Mouse (Mus musculus) lung, adult 2 months (tissue): Measurements from ENCODE around the gene Foxp1. TPM values are rescaled to one million over a fixed set of nuclear protein-coding genes. Genes with fewer than 3 reads are reported as not detected.

Source experiments
- DNase-seq: peaks from one replicate; pipeline ENCODE4 v3.0.0; 2022
- H3K4me1 ChIP-seq: fragments of 200-500 bp; 2 replicates; pipeline ENCODE4 v1.6.1; 2011; ENCODE audit warnings: low read length; ENCODE audit not compliant: control insufficient read depth, insufficient read depth
- H3K4me3 ChIP-seq: fragments of 200-500 bp; replicated peaks from 2 replicates; pipeline ENCODE3; 2011; ENCODE audit warnings: low read depth, mild to moderate bottlenecking, control low read depth, low read length; ENCODE audit errors: extremely low read depth
- CTCF ChIP-seq: fragments of 200-500 bp; IDR thresholded peaks from 2 replicates; pipeline ENCODE4 v1.5.1; 2011; ENCODE audit warnings: mild to moderate bottlenecking, low read length, control low read depth; ENCODE audit not compliant: insufficient read depth
- POLR2A ChIP-seq: fragments of 200-500 bp; IDR thresholded peaks from 2 replicates; pipeline ENCODE4 v1.6.1; 2011; ENCODE audit warnings: low read depth, mild to moderate bottlenecking, control low read depth, low read length, borderline replicate concordance; ENCODE audit errors: extremely low read depth
- WGBS: fragments of 180-500 bp; shearing (Covaris S2); methylation state at CpG from one replicate; pipeline ENCODE4 v1.1.7; 2018; 5-methylcytosine and 5-hydroxymethylcytosine counted together
- polyA plus RNA-seq: library from polyadenylated mRNA; depleted of rRNA; stranded (reverse); fragments of >200 nt; gene quantifications from 2 replicates; pipeline ENCODE4 v1.2.3, GENCODE M21; 2012

Gene Foxp1
- polyA plus RNA-seq, 1 experiment, result 135 TPM

DNA sequence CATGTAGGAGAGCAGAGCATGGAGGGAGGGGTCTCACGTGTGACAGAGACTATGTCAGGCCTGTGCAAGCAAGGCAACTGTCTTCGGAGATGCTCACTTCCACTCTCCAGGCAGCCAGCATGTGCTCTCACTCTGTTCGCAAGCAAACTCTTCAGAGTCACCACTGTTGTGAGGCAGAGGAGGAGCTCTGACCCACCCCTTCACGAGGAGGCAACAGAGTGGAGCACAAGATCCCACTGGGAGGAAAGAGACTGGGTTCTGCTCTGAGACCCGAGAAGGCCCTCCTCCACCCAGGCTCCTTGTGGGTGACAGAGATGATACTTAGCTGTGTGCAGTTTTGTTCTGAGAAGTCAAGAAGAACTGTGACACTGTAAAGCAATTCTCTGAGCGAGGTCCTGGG is 248.3 kb downstream of the Foxp1 start:
- Histone ChIP-seq H3K4me1 (peaks cover 11% of the 10 kb centered on the region), H3K4me3 (no peak overlapping the region)
- WGBS, result 67% methylated on average over 6 of the region's 6 CpGs
- TF ChIP-seq CTCF (no peak), POLR2A (no peak)
- no peak for DNase-seq

DNA sequence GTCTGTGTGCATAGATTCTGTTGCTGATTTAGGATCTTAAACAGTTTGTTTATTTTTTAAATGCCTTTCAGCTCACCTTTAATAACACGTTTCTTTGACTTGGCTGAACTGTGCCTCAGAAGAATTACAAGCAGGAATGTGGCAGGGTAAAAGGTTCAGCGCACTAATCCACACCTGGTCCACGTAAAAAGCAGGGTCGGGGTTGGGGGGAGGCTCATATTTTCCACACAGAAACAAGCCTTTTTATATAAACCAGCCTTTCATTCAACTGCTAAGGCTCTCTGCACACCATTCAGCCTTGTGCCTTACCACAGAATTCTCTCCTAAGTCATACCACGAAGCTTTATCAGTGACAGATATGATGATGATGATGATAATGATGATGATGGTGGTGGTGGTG is 249.3 kb downstream of the Foxp1 start:
- H3K4me1 ChIP-seq, result peaks cover 11% of the 10 kb centered on the region
- H3K4me3 ChIP-seq, result no peak overlapping the region
- 66% methylated on average over 5 of the region's 5 CpGs for WGBS
- no peak for DNase-seq
- TF ChIP-seq POLR2A (no peak), CTCF (no peak)

DNA sequence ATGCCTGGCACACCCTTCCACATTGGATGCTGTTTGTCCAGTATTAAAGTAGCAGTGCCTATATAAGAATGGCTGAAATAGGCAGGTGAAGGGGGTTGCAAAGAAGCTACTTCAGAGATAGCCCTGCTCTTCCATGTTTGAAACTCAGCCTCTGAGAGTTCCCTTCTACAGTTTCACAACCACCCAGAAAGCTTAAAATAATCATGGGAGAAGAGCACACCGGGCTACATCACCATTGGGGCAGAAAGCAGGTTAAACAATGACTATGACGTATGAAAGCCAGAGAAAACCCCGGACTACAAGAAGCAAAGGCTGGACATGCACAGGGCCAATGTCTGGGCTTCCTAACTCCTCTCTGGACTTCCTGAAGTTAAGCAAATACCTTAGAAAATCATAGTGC is 250.3 kb downstream of the Foxp1 start:
- 56% methylated on average over 3 of the region's 3 CpGs for WGBS
- Histone ChIP-seq H3K4me1 (peaks cover 11% of the 10 kb centered on the region), H3K4me3 (no peak overlapping the region)
- no peak for DNase-seq
- TF ChIP-seq CTCF (no peak), POLR2A (no peak)

DNA sequence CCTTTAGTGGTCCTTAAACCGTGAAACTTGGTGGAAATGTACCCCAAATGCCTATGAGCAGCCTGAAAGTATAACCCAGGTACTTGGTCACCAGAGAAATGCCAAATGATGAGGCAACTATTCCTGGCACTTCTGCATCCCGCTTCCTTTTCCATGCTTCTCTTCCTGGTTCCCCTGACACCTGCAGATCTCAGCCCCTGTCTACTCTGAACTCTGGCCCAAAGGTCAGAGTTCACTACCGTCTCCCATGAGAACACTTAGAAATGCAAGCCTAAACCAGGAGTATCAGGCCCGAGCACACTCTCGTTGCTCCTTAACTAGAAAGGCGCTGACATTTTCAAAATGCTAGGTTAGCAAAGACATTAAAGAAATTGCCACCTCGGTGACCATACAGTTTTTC is 250.8 kb downstream of the Foxp1 start:
- DNase-seq, result no peak
- WGBS, result 71% methylated on average over 7 of the region's 7 CpGs
- Histone ChIP-seq H3K4me3 (no peak overlapping the region), H3K4me1 (peaks cover 11% of the 10 kb centered on the region)
- TF ChIP-seq CTCF (no peak), POLR2A (no peak)

DNA sequence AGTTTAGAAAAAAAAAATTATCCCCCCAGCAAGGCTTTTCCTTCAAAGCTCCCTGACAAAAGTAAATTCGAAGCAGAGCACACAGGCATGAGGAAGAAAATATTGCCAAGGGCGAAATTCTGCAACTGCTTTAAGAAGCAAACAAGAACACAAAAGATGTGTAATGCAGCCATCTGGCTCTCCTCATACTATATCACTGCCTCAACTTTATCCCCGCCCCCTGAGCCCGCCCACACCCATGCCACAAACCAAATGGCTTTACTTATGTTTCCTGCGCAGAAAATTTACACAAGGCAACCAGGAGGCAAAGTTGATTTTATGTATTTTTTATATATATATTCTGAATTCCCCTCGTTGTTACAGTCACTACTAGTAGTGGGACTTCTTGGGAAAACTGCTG is 252.6 kb downstream of the Foxp1 start:
- WGBS, result 57% methylated on average over 6 of the region's 6 CpGs
- no peak overlapping the region for H3K4me3 ChIP-seq
- no peak for DNase-seq
- peaks cover 12% of the 10 kb centered on the region for H3K4me1 ChIP-seq
- TF ChIP-seq POLR2A (no peak), CTCF (no peak)

DNA sequence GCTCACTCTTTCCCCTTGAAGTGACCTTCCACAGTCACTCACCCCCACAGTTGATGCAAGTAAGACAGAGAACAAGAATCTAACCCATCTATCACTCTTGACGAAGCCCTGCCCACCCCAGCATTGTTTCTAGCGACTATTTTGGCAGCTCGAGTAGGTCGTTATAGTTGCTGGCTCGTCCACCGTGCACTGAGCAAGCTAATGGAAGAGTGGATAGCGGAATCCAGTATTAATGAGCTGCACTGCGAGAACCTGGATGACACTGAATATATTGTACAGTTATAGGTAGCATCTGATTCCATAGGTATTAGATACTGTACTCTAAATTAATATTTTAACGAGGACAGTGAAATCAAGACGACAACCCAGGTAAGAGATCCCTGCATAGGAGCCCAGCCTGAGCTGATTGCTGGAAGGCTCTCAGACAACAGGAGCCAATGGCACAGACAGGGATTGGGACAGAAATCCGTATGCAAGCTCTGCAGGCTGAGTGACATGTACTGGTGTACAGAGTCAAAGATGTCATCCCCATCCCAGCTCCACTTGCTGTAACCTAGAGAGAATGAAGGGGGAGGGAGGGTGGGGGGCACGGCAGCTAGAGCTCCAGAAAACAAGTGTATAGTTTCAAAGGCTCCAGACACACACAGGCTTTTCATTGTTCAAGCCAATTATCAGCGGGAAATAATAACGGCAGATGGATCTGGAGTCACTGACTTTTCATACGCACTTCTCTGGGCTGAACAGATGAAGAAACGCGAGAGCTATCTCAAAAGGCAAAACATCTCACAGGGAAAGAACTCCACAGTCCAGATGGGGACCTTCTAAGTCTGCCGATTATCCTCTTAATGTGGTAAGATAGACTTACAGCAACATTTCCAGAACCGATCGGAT is 254.1 kb downstream of the Foxp1 start:
- TF ChIP-seq POLR2A, result no peak
- no peak for TF ChIP-seq CTCF
- 66% methylated on average over 20 of the region's 20 CpGs for WGBS

DNA sequence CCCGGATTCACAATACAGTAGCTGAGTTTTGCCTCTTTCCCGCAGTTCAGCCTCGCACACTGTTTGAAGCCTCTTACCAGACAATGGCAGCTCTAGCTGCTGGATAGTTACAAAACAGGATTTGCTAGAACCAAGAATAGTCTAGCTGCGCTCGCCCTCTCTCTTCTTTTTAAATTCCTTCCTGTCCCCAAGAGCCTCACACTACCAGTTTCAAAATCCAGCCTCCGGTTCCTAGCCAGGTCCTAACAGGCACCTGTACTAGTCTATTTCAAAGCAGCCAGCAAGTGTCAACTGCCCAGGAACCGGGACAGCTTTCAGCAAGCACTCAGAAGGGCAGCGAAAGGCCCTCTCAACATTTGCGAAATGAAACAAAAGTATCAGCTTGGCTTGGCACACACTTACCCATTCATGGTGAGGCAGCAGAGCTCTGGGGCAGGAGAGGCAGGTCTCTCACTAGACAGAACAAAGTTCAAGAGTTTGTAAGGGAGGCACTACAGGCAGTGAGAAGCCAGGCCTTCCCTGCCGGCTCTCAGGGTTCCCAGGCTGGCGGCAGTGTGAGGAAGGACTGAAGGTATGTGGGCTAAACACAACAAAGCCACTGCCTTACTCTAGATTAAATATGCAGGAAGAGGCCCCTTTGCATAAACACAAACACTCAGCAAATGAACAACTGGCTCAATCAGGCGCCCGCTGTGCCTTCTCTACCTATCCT is 256.4 kb downstream of the Foxp1 start:
- peak overlapping the region; percentile 49 for H3K4me3 ChIP-seq
- DNase-seq, result peak; percentile 73
- H3K4me1 ChIP-seq, result peaks cover 15% of the 10 kb centered on the region
- TF ChIP-seq CTCF, result no peak
- TF ChIP-seq POLR2A, result 0 out of 2 replicates have a peak, but pooled peaks have one; percentile 8
- WGBS, result 17% methylated on average over 13 of the region's 13 CpGs

More for the DNA sequence above, 254.1 kb downstream of the Foxp1 start:
- DNase-seq, result no peak
- Histone ChIP-seq H3K4me3 (no peak overlapping the region), H3K4me1 (peaks cover 24% of the 10 kb centered on the region)

DNA sequence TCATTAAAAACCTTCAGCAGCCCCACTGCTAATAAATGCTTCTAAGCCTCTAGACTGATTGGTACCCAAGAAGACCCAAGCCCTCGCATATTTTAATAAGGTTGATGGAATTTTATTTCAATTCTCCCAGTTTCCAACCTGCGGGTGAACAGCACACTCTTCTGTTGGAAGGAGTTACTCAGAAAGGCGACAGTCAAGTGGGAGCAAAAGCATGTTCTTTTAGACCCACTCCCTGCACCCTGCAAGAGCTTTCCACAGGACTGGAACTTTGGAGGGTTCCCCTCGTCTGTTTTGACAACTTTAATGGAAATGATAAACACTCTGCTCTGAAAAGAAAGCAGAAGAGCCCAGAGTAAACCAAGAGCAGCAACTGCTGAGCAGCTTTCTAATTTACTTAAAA is 257.3 kb downstream of the Foxp1 start:
- DNase-seq, result no peak
- no peak overlapping the region for H3K4me3 ChIP-seq
- TF ChIP-seq POLR2A (no peak), CTCF (no peak)
- WGBS, result 44% methylated on average over 4 of the region's 4 CpGs
- peaks cover 17% of the 10 kb centered on the region for H3K4me1 ChIP-seq

DNA sequence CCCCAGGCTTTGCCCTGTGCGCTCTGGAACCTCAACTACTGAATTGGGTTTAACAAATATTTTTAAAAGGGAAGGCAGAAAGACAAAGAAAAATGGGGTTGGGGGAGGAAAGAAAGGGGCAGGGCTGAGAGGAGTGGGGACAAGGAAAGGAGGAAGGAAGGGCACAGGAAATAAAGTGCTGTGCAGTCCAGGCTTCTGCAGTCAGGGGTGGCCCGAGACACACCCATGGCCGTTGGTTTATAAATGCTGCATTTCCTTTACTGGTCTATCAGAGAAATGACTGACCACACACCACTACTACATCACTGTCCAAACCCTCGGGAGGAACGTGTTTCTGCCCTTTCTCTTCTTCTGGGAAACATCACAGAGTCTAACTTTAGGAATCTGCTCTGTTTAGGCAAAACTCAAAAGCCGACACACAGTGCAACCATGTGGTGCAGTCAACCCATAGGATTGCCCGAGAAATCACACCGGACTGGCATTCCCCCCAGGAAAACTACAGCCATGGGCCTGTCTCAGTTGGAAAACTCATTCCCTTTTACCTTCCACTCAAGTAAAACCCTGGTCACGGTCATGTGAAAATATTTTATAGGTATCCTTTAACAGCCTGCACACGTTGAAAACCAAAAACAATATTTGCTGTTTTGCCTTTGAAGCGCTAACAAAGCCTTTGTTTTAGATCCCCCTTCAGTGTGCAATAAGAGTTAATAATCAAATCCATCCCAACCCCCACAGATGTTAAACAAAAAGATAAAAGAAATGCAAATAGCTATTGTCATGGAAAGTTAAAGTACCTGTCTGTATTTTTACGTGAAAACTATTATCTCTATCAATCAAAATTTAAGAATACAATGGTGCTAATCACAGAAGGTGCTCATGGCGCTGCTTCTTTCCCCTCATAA is 258.1 kb downstream of the Foxp1 start:
- H3K4me1 ChIP-seq, result peaks cover 17% of the 10 kb centered on the region
- H3K4me3 ChIP-seq, result peak overlapping the region; percentile 39
- 33% methylated on average over 13 of the region's 13 CpGs for WGBS
- no peak for TF ChIP-seq POLR2A
- DNase-seq, result no peak

DNA sequence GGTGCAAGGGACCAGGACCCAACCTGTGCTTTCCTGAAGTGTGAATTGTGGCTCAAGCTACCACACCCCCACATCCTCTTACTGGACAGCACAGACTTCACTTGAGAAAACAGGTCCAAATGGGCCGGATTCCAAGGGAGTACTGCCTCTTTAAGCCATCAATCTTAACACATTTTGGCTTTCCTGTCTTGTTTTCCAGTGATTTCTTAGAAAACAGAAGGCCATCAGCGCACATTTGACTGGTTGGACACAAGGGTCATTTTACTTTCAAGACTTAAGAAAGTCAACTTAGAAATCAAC is 258.7 kb downstream of the Foxp1 start:
- Histone ChIP-seq H3K4me1 (peaks cover 17% of the 10 kb centered on the region), H3K4me3 (peak overlapping the region; percentile 30)
- no peak for DNase-seq
- TF ChIP-seq POLR2A, result no peak
- no peak for TF ChIP-seq CTCF
- 21% methylated on average over 2 of the region's 2 CpGs for WGBS
